Mouse (Mus musculus) megakaryocyte, embryonic 14.5 days (primary cell): ENCODE measurements around the gene Phf12.

Experiments used
- FLI1 ChIP-seq: IDR thresholded peaks from 2 replicates; pipeline ENCODE4 v1.6.1; 2012; ENCODE audit warnings: low read length, inconsistent platforms, mixed read lengths
- GATA1 ChIP-seq: IDR thresholded peaks from 3 replicates; pipeline ENCODE4 v1.6.1; 2012; ENCODE audit warnings: mixed read lengths, low read length, inconsistent platforms, borderline replicate concordance

GRCm38 (mm10) chr11:77978161-77978560 is 4.4 kb upstream of the Phf12 start:
- TF ChIP-seq FLI1 (no peak), GATA1 (no peak)
